Mouse (Mus musculus): Measurements from ENCODE around the gene Rpl24. TPM values are rescaled to one million over a fixed set of nuclear protein-coding genes. Genes with fewer than 3 reads are reported as not detected.

Rpl24 gene
- polyA plus RNA-seq, 1 experiment from 2014 or later, result 672 TPM

- Histone ChIP-seq H3K27me3 (ENCODE audit: control insufficient read depth, insufficient read depth, low read length) (no peaks in the 10 kb centered on the region), H3K4me2 (no peak overlapping the region), H3K9me3 (replicated peaks; ENCODE audit: control insufficient read depth, low read length) (no peaks in the 10 kb centered on the region), H3K4me1 (ENCODE audit: control insufficient read depth, insufficient read depth, low read length) (peaks cover 4% of the 10 kb centered on the region; the same call in 1 of the 2 replicates), H3K27ac (ENCODE audit: low read depth, low read length) (no peak overlapping the region), H3K36me3 (ENCODE audit: control insufficient read depth, insufficient read depth, low read length) (peaks cover 4% of the 10 kb centered on the region), H3K4me3 (ENCODE audit: low read depth, low read length) (no peak overlapping the region), H3K9ac (ENCODE audit: low read depth, low read length) (no peak overlapping the region)
- no peak for ATAC-seq (replicated peaks; ENCODE audit: insufficient number of reproducible peaks, low FRiP score, low TSS enrichment)
- 62% methylated on average over 4 of the region's 4 CpGs for WGBS (ENCODE audit: insufficient replicate concordance)
These were observed 1.7 kb upstream of the Rpl24 start for GRCm38 (mm10) chr16:55964126-55964949.

DNA sequence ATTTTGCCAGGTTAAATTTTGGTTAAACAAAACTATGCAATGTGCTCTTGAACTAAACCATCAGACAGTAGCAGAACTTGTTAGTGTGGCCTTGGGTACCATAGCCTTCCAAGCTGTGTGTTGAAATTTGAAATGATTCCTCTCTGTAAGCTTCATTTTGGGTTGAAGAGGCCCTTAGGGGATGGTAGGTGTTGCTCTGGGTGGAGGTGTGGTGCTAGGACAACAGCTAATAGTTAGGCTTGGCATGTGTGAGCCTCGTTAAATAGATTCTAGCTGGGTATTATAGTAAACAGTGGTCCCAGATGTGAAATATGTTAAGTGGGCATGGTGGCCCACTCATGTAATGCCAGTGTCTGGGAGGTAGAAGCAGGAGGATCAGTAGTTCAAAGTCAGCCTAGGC lies 1.1 kb downstream of the Rpl24 start:
- Histone ChIP-seq H3K27me3 (ENCODE audit: control insufficient read depth, insufficient read depth, low read length) (no peaks in the 10 kb centered on the region), H3K9ac (ENCODE audit: low read depth, low read length) (peak overlapping the region; percentile 96), H3K4me1 (ENCODE audit: control insufficient read depth, insufficient read depth, low read length) (peaks cover 4% of the 10 kb centered on the region; the same call in 1 of the 2 replicates), H3K27ac (ENCODE audit: low read depth, low read length) (no peak overlapping the region), H3K36me3 (ENCODE audit: control insufficient read depth, insufficient read depth, low read length) (peaks cover 25% of the 10 kb centered on the region), H3K4me3 (ENCODE audit: low read depth, low read length) (peak overlapping the region; percentile 71), H3K4me2 (peak overlapping the region; percentile 80), H3K9me3 (replicated peaks; ENCODE audit: control insufficient read depth, low read length) (no peaks in the 10 kb centered on the region)
- no peak for ATAC-seq (replicated peaks; ENCODE audit: insufficient number of reproducible peaks, low FRiP score, low TSS enrichment)
- WGBS (ENCODE audit: insufficient replicate concordance), result 43% methylated on average over 1 of the region's 1 CpGs

DNA sequence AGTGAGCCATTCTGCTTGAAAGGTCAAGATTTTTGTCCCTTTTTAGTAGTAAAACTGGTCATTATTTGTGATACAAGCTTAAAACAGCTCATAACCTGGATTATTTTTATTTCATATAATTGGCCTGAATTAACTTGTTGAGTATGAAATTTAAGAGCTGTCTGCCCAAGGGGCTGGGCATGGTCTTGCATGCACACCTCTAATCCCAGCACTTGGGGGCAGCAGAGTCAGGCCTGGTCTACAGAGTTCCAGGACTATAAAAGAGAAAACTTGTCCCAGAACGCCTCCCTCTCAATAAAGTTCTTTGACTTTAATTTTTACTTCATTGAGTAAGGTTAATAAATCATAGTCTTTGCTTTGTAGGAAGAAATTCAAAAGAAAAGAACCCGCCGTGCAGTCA lies 3.1 kb downstream of the Rpl24 start:
- 81% methylated on average over 3 of the region's 3 CpGs for WGBS (ENCODE audit: insufficient replicate concordance)
- no peak for ATAC-seq (replicated peaks; ENCODE audit: insufficient number of reproducible peaks, low FRiP score, low TSS enrichment)
- Histone ChIP-seq H3K9me3 (replicated peaks; ENCODE audit: control insufficient read depth, low read length) (no peaks in the 10 kb centered on the region), H3K36me3 (ENCODE audit: control insufficient read depth, insufficient read depth, low read length) (peaks cover 25% of the 10 kb centered on the region), H3K27me3 (ENCODE audit: control insufficient read depth, insufficient read depth, low read length) (no peaks in the 10 kb centered on the region), H3K9ac (ENCODE audit: low read depth, low read length) (no peak overlapping the region), H3K4me3 (ENCODE audit: low read depth, low read length) (no peak overlapping the region), H3K27ac (ENCODE audit: low read depth, low read length) (no peak overlapping the region), H3K4me2 (no peak overlapping the region), H3K4me1 (ENCODE audit: control insufficient read depth, insufficient read depth, low read length) (peaks cover 4% of the 10 kb centered on the region; the same call in 1 of the 2 replicates)

- H3K36me3 ChIP-seq (ENCODE audit: control insufficient read depth, insufficient read depth, low read length), result peaks cover 25% of the 10 kb centered on the region
- no peak overlapping the region for H3K4me2 ChIP-seq
- no peaks in the 10 kb centered on the region for H3K9me3 ChIP-seq (replicated peaks; ENCODE audit: control insufficient read depth, low read length)
- H3K9ac ChIP-seq (ENCODE audit: low read depth, low read length), result no peak overlapping the region
- no peaks in the 10 kb centered on the region for H3K27me3 ChIP-seq (ENCODE audit: control insufficient read depth, insufficient read depth, low read length)
- no peak overlapping the region for H3K4me3 ChIP-seq (ENCODE audit: low read depth, low read length)
- no peak for ATAC-seq (replicated peaks; ENCODE audit: insufficient number of reproducible peaks, low FRiP score, low TSS enrichment)
- no peak overlapping the region for H3K27ac ChIP-seq (ENCODE audit: low read depth, low read length)
- peaks cover 7% of the 10 kb centered on the region for H3K4me1 ChIP-seq (ENCODE audit: control insufficient read depth, insufficient read depth, low read length)
- WGBS (ENCODE audit: insufficient replicate concordance), result 91% methylated on average over 5 of the region's 5 CpGs
These were observed 4.3 kb downstream of the Rpl24 start for GRCm38 (mm10) chr16:55970416-55970815.

GRCm38 (mm10) chr16:55971735-55972615 lies 5.9 kb downstream of the Rpl24 start:
- Histone ChIP-seq H3K9me3 (replicated peaks; ENCODE audit: control insufficient read depth, low read length) (no peaks in the 10 kb centered on the region), H3K27me3 (ENCODE audit: control insufficient read depth, insufficient read depth, low read length) (no peaks in the 10 kb centered on the region), H3K9ac (ENCODE audit: low read depth, low read length) (no peak overlapping the region), H3K4me1 (ENCODE audit: control insufficient read depth, insufficient read depth, low read length) (peaks cover 9% of the 10 kb centered on the region), H3K36me3 (ENCODE audit: control insufficient read depth, insufficient read depth, low read length) (peaks cover 25% of the 10 kb centered on the region), H3K4me2 (no peak overlapping the region), H3K4me3 (ENCODE audit: low read depth, low read length) (no peak overlapping the region), H3K27ac (ENCODE audit: low read depth, low read length) (no peak overlapping the region)
- no peak for ATAC-seq (replicated peaks; ENCODE audit: insufficient number of reproducible peaks, low FRiP score, low TSS enrichment)
- WGBS (ENCODE audit: insufficient replicate concordance), result 81% methylated on average over 6 of the region's 6 CpGs

- H3K36me3 ChIP-seq (ENCODE audit: control insufficient read depth, insufficient read depth, low read length), result peaks cover 25% of the 10 kb centered on the region
- 56% methylated on average over 10 of the region's 10 CpGs for WGBS (ENCODE audit: insufficient replicate concordance)
- H3K4me1 ChIP-seq (ENCODE audit: control insufficient read depth, insufficient read depth, low read length), result peaks cover 5% of the 10 kb centered on the region
- ATAC-seq (replicated peaks; ENCODE audit: insufficient number of reproducible peaks, low FRiP score, low TSS enrichment), result no peak
- H3K4me2 ChIP-seq, result peak overlapping the region; percentile 83
- H3K9me3 ChIP-seq (replicated peaks; ENCODE audit: control insufficient read depth, low read length), result no peaks in the 10 kb centered on the region
- no peaks in the 10 kb centered on the region for H3K27me3 ChIP-seq (ENCODE audit: control insufficient read depth, insufficient read depth, low read length)
- H3K9ac ChIP-seq (ENCODE audit: low read depth, low read length), result 0 out of 2 replicates have a peak overlapping the region, but pooled peaks have one; percentile 39
- peak overlapping the region; percentile 99 for H3K4me3 ChIP-seq (ENCODE audit: low read depth, low read length)
- no peak overlapping the region; the same call in 1 of the 2 replicates for H3K27ac ChIP-seq (ENCODE audit: low read depth, low read length)
These were observed 6.6 kb downstream of the Rpl24 start for GRCm38 (mm10) chr16:55972626-55973201.

- ATAC-seq (replicated peaks; ENCODE audit: insufficient number of reproducible peaks, low FRiP score, low TSS enrichment), result peak; percentile 92
- peaks cover 24% of the 10 kb centered on the region for H3K36me3 ChIP-seq (ENCODE audit: control insufficient read depth, insufficient read depth, low read length)
- peak within 1 kb of the TSS; percentile 99 for H3K4me3 ChIP-seq (ENCODE audit: low read depth, low read length)
- H3K9me3 ChIP-seq (replicated peaks; ENCODE audit: control insufficient read depth, low read length), result no peaks in the 10 kb centered on the region
- under 1% methylated on average over 79 of the region's 86 CpGs for WGBS (ENCODE audit: insufficient replicate concordance)
- peak within 1 kb of the TSS; percentile 83 for H3K4me2 ChIP-seq
- H3K27me3 ChIP-seq (ENCODE audit: control insufficient read depth, insufficient read depth, low read length), result no peaks in the 10 kb centered on the region
- peaks cover 5% of the 10 kb centered on the region for H3K4me1 ChIP-seq (ENCODE audit: control insufficient read depth, insufficient read depth, low read length)
- H3K9ac ChIP-seq (ENCODE audit: low read depth, low read length), result peak within 1 kb of the TSS; percentile 93
- peak within 1 kb of the TSS; percentile 89 for H3K27ac ChIP-seq (ENCODE audit: low read depth, low read length)
These were observed 7.6 kb downstream of the Rpl24 start, which contains the start of gene Zbtb11 for GRCm38 (mm10) chr16:55973431-55974255. Gene Zbtb11 (plus strand): TSS chr16:55973883.

Measured in heart, embryonic 11.5 days (tissue).